Mouse (Mus musculus) ES-E14 (cell line): ENCODE results near the gene Apol7a. TPM values are rescaled to one million over a fixed set of nuclear protein-coding genes. Genes with fewer than 3 reads are reported as not detected.

Experiments
- DNase-seq: peaks from one replicate; pipeline ENCODE4 v3.0.0-alpha.2; 2013; ENCODE audit warnings: low read depth, low spot score
- H3K27ac ChIP-seq: 2 replicates; pipeline ENCODE4 v1.5.1; 2012; ENCODE audit warnings: low read depth, mild to moderate bottlenecking, low read length, moderate library complexity, mixed read lengths; ENCODE audit not compliant: poor library complexity, insufficient read depth, severe bottlenecking
- H3K36me3 ChIP-seq: 2 replicates; pipeline ENCODE4 v1.6.1; 2012; ENCODE audit warnings: mild to moderate bottlenecking, low read length, moderate library complexity, mixed read lengths; ENCODE audit not compliant: control insufficient read depth, poor library complexity, insufficient read depth, severe bottlenecking
- H3K4me1 ChIP-seq, 2 experiments: fragments of 150-350 bp in 1 of 2; sonication (generic) in 1 of 2; 2 replicates each; pipeline ENCODE4 v1.6.1; 2012; ENCODE audit warnings: low read length in 2 of 2, mild to moderate bottlenecking in 1 of 2, mixed read lengths in 1 of 2; ENCODE audit not compliant: control insufficient read depth in 2 of 2, insufficient read depth in 2 of 2, poor library complexity in 1 of 2
- H3K4me3 ChIP-seq, 2 experiments: fragments of 150-350 bp in 1 of 2; sonication (generic) in 1 of 2; 2 replicates each; pipeline ENCODE4 v1.5.1; 2012; ENCODE audit warnings: low read length in 2 of 2, low read depth in 1 of 2, mild to moderate bottlenecking in 1 of 2, mixed read lengths in 1 of 2; ENCODE audit not compliant: insufficient read depth in 1 of 2, poor library complexity in 1 of 2, severe bottlenecking in 1 of 2
- H3K9ac ChIP-seq: 2 replicates; pipeline ENCODE4 v1.6.1; 2012; ENCODE audit warnings: low read depth, mild to moderate bottlenecking, low read length, mixed read lengths; ENCODE audit not compliant: poor library complexity, insufficient read depth, severe bottlenecking
- H3K9me3 ChIP-seq: fragments of 150-350 bp; sonication (generic); 2 replicates; pipeline ENCODE4 v1.6.1; 2012; ENCODE audit warnings: low read depth, mild to moderate bottlenecking, low read length; ENCODE audit not compliant: control insufficient read depth, insufficient read depth
- CHD2 ChIP-seq: IDR thresholded peaks from 2 replicates; pipeline ENCODE4 v1.6.1; 2014; ENCODE audit warnings: mild to moderate bottlenecking, low read depth, low read length, inconsistent platforms
- HCFC1 ChIP-seq: IDR thresholded peaks from 2 replicates; pipeline ENCODE4 v1.6.1; 2012; ENCODE audit warnings: low read length, inconsistent platforms, borderline replicate concordance; ENCODE audit not compliant: insufficient read depth
- MAFK ChIP-seq: IDR thresholded peaks from 2 replicates; pipeline ENCODE4 v1.6.1; 2014; ENCODE audit warnings: mild to moderate bottlenecking, low read depth, low read length, inconsistent platforms; ENCODE audit not compliant: insufficient read depth
- ZC3H11A ChIP-seq: IDR thresholded peaks from 2 replicates; pipeline ENCODE4 v1.6.1; 2012; ENCODE audit warnings: low read depth, mild to moderate bottlenecking, inconsistent platforms, low read length, borderline replicate concordance
- ZNF384 ChIP-seq: IDR thresholded peaks from 2 replicates; pipeline ENCODE4 v1.6.1; 2012; ENCODE audit warnings: low read depth, low read length, inconsistent platforms
- in situ Hi-C, 2 experiments: fragments of 600-800 bp; cut with MboI; formaldehyde crosslinking; loops; one replicate each; pipeline ENCODE4 v1.15.1; 2025; ENCODE audit warnings: low sequenced_read_pairs in 2 of 2, inconsistent platforms in 1 of 2; ENCODE audit not compliant: unreplicated experiment in 2 of 2
- total RNA-seq: library from RNA; depleted of rRNA; stranded (reverse); fragments of 300-350 nt; gene quantifications from 2 replicates; pipeline ENCODE4 v1.2.3, GENCODE M21; 2012

Gene Apol7a
- total RNA-seq, 1 experiment = 0.27 TPM

GRCm38 (mm10) chr15:77387462-77387861 lies 11.4 kb downstream of the Apol7a start:
- Histone ChIP-seq H3K36me3 (no peaks in the 10 kb centered on the region), H3K4me1 (no peaks in the 10 kb centered on the region), H3K9me3 (no peaks in the 10 kb centered on the region), H3K9ac (no peak overlapping the region), H3K27ac (no peak overlapping the region), H3K4me3 (no peak overlapping the region)
- TF ChIP-seq ZNF384 (no peak), CHD2 (no peak), HCFC1 (no peak), MAFK (no peak), ZC3H11A (no peak)
- no peak for DNase-seq
- in situ Hi-C loops = no loop called here

DNA sequence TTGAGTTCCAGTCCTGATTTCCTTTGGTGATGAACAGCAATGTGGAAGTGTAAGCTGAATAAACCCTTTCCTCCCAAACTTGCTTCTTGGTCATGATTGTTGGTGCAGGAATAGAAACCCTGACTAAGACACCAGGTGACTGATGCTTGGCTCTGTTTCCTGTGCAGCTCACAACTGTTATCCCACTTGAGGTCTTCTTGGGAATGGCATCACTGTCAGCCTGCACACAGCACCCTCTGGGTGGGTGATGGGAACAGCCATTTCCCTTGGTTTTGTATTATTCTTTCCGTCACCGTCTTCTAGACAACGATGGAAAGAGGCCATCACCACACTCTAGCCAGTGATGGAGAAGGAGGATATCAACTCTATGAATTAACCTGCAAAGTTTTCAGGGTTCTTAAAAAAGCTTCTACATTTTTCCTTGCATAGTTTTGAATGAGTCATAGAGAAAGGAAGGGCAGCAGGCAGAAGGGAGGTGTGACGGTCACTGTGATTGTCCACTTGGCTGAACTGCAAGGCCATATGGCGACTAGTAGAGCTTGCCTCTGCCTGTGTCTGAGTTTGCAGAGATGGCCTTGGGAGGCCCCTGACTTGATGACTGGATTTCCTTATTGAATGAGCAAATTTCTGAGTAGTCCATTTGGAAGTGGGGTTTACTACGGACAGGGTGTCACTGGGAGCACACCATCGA lies 14.4 kb downstream of the Apol7a start:
- no peak for TF ChIP-seq CHD2
- no peak for TF ChIP-seq MAFK
- TF ChIP-seq ZNF384 = no peak
- no peak for TF ChIP-seq HCFC1
- no peak for TF ChIP-seq ZC3H11A
- no peaks in the 10 kb centered on the region for H3K36me3 ChIP-seq
- in situ Hi-C loops = no loop called here
- no peak for DNase-seq
- H3K9ac ChIP-seq = no peak overlapping the region
- no peak overlapping the region for H3K4me3 ChIP-seq
- no peak overlapping the region for H3K27ac ChIP-seq
- no peaks in the 10 kb centered on the region for H3K9me3 ChIP-seq
- H3K4me1 ChIP-seq = no peaks in the 10 kb centered on the region

DNA sequence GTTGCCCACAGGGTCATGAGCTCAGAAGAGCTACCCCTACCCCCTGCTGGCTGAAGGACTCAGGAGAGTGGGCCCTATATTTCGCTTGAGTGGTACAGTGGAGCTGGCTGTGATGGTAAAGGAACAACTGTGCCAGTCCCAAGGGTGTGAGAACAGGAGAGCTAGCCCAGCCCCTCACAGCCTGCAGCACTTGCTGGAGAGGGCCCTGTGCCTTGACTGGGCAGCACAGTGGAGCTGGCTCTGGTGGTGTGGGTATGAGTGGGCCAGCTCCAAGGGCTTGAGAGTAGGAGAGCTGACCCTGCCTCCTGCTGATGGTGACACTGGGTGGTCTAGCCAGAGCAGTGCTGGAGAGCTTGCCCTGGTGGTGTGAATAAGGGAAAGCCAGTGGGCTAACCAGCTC lies 16.0 kb downstream of the Apol7a start:
- no peak for TF ChIP-seq CHD2
- TF ChIP-seq HCFC1 = no peak
- no peak for TF ChIP-seq ZNF384
- no peak for TF ChIP-seq MAFK
- TF ChIP-seq ZC3H11A = no peak
- no peaks in the 10 kb centered on the region for H3K4me1 ChIP-seq
- in situ Hi-C loops = no loop called here
- no peak overlapping the region for H3K9ac ChIP-seq
- H3K4me3 ChIP-seq = no peak overlapping the region
- H3K27ac ChIP-seq = no peak overlapping the region
- no peak for DNase-seq
- no peaks in the 10 kb centered on the region for H3K36me3 ChIP-seq
- H3K9me3 ChIP-seq = no peaks in the 10 kb centered on the region

GRCm38 (mm10) chr15:77382271-77382850 lies 16.5 kb downstream of the Apol7a start:
- DNase-seq = no peak
- Histone ChIP-seq H3K9ac (no peak overlapping the region), H3K9me3 (no peaks in the 10 kb centered on the region), H3K4me3 (no peak overlapping the region), H3K36me3 (no peaks in the 10 kb centered on the region), H3K4me1 (no peaks in the 10 kb centered on the region), H3K27ac (no peak overlapping the region)
- no peak for TF ChIP-seq HCFC1
- no peak for TF ChIP-seq ZNF384
- no peak for TF ChIP-seq CHD2
- no peak for TF ChIP-seq ZC3H11A
- no peak for TF ChIP-seq MAFK
- in situ Hi-C loops = no loop called here

- Histone ChIP-seq H3K4me3 (no peak overlapping the region), H3K27ac (no peak overlapping the region), H3K36me3 (no peaks in the 10 kb centered on the region), H3K9me3 (no peaks in the 10 kb centered on the region), H3K9ac (no peak overlapping the region), H3K4me1 (no peaks in the 10 kb centered on the region)
- in situ Hi-C loops = no loop called here
- no peak for DNase-seq
- TF ChIP-seq ZNF384 (no peak), ZC3H11A (no peak), CHD2 (no peak), MAFK (no peak), HCFC1 (no peak)
These were observed 17.4 kb downstream of the Apol7a start for GRCm38 (mm10) chr15:77381481-77381880.
